ENCODE assay signal across 10 mouse cellular contexts in genomic region chr14:30869391-30869801, GRCm38 (mm10). TPM values are rescaled to one million over a fixed set of nuclear protein-coding genes. Genes with fewer than 3 reads are reported as not detected.
A peak's percentile ranks its signal among the peaks of the same experiment; 100 is the strongest.
DNase-seq lines count a peak whose midpoint lies in the region; ATAC-seq and TF ChIP-seq lines count a peak whose summit lies in the region.
"Had no signal": no experiment of that assay in that cellular context is flagged by ENCODE, and none has a peak within 500 bp of the region (broad histone marks: within the 10 kb centered on the region; RNA-seq: fewer than 3 reads in every experiment).

No protein-coding gene starts in this region.

- H3K9me3 ChIP-seq in kidney, embryonic 16.5 days (ENCODE audit: low read length), result no peaks in the 10 kb centered on the region
- H3K9me3 ChIP-seq in limb, embryonic 14.5 days (ENCODE audit: control insufficient read depth, low read length), result no peaks in the 10 kb centered on the region
- no peaks in the 10 kb centered on the region for H3K9me3 ChIP-seq in midbrain, embryonic 10.5 days (replicated peaks)

- H3K4me2 ChIP-seq in kidney, embryonic 16.5 days (replicated peaks; ENCODE audit: low read depth, low read length), result no peak overlapping the region
- no peak overlapping the region; the same call in 1 of the 2 replicates for H3K4me2 ChIP-seq in limb, embryonic 14.5 days (replicated peaks; ENCODE audit: low read depth, low read length, severe bottlenecking)

- peak overlapping the region; percentile 43 for H3K27ac ChIP-seq in kidney, embryonic 16.5 days (ENCODE audit: low read length)
- H3K27ac ChIP-seq in limb, embryonic 14.5 days (replicated peaks; ENCODE audit: low read depth, low read length), result peak overlapping the region; percentile 82; the same call in 1 of the 2 replicates
- no peak overlapping the region for H3K27ac ChIP-seq in thymus, adult 2 months (ENCODE audit: control insufficient read depth, insufficient read depth, low read length)
- H3K27ac ChIP-seq in midbrain, embryonic 10.5 days (replicated peaks), result no peak overlapping the region

- H3K27me3 ChIP-seq in kidney, embryonic 16.5 days (ENCODE audit: insufficient read depth, low read length), result no peaks in the 10 kb centered on the region
- H3K27me3 ChIP-seq in limb, embryonic 14.5 days (ENCODE audit: control insufficient read depth, insufficient read depth, low read length), result no peaks in the 10 kb centered on the region
- H3K27me3 ChIP-seq in thymus, adult 2 months (ENCODE audit: control insufficient read depth, insufficient read depth, low read length), result no peaks in the 10 kb centered on the region
- H3K27me3 ChIP-seq in midbrain, embryonic 10.5 days (ENCODE audit: low read depth, poor library complexity, severe bottlenecking), result no peaks in the 10 kb centered on the region

- no peak overlapping the region for H3K4me3 ChIP-seq in kidney, embryonic 16.5 days (ENCODE audit: low read length)
- H3K4me3 ChIP-seq in limb, embryonic 14.5 days (replicated peaks; ENCODE audit: low read length), result no peak overlapping the region
- H3K4me3 ChIP-seq in thymus, adult 2 months (ENCODE audit: control insufficient read depth, insufficient read depth, low read length), result no peak overlapping the region
- H3K4me3 ChIP-seq in midbrain, embryonic 10.5 days, result no peak overlapping the region

- 79% methylated on average over 8 of the region's 8 CpGs for WGBS in kidney, embryonic 16.5 days
- WGBS in limb, embryonic 14.5 days, result 88% methylated on average over 8 of the region's 8 CpGs
- 94% methylated on average over 8 of the region's 8 CpGs for WGBS in thymus, adult 2 months
- WGBS in midbrain, embryonic 10.5 days, result 84% methylated on average over 8 of the region's 8 CpGs

- no peak for TF ChIP-seq CTCF in thymus, adult 2 months (IDR thresholded peaks at IDR 0.05; ENCODE audit: borderline replicate concordance, control insufficient read depth, extremely low read depth, insufficient read depth, low read length, poor library complexity)

- peaks cover 8% of the 10 kb centered on the region for H3K36me3 ChIP-seq in kidney, embryonic 16.5 days (ENCODE audit: insufficient read depth, low read length)
- H3K36me3 ChIP-seq in limb, embryonic 14.5 days (ENCODE audit: control insufficient read depth, insufficient read depth, low read length), result peaks cover 42% of the 10 kb centered on the region
- H3K36me3 ChIP-seq in thymus, adult 2 months (ENCODE audit: control insufficient read depth, insufficient read depth, low read length), result no peaks in the 10 kb centered on the region
- peaks cover 58% of the 10 kb centered on the region for H3K36me3 ChIP-seq in midbrain, embryonic 10.5 days

- no peak for TF ChIP-seq POLR2A in limb, embryonic 14.5 days (IDR thresholded peaks at IDR 0.05; ENCODE audit: borderline replicate concordance, extremely low read depth, insufficient read depth, insufficient read length)
- no peak for TF ChIP-seq POLR2A in thymus, adult 2 months (IDR thresholded peaks at IDR 0.05; ENCODE audit: control insufficient read depth, extremely low read depth, insufficient read depth, low read length, poor library complexity)

- peaks cover 17% of the 10 kb centered on the region for H3K4me1 ChIP-seq in kidney, embryonic 16.5 days (ENCODE audit: insufficient read depth, low read length)
- H3K4me1 ChIP-seq in limb, embryonic 14.5 days (ENCODE audit: control insufficient read depth, insufficient read depth, low read length), result peaks cover 24% of the 10 kb centered on the region
- no peaks in the 10 kb centered on the region for H3K4me1 ChIP-seq in thymus, adult 2 months (replicated peaks; ENCODE audit: control insufficient read depth, insufficient read depth, low read length)
- no peaks in the 10 kb centered on the region for H3K4me1 ChIP-seq in midbrain, embryonic 10.5 days

- ATAC-seq in kidney, embryonic 16.5 days (ENCODE audit: low FRiP score, low TSS enrichment), result no peak
- ATAC-seq in limb, embryonic 14.5 days (ENCODE audit: low FRiP score, low read depth), result no peak
- ATAC-seq in megakaryocyte progenitor cell, adult 5-6 weeks (replicated peaks; ENCODE audit: poor library complexity), result peak; percentile 54

- no peak overlapping the region for H3K9ac ChIP-seq in kidney, embryonic 16.5 days (replicated peaks; ENCODE audit: low read length)
- H3K9ac ChIP-seq in limb, embryonic 14.5 days (ENCODE audit: low read depth, low read length, severe bottlenecking), result peak overlapping the region; percentile 16; the same call in 1 of the 2 replicates

- no peak for DNase-seq in kidney, postnatal 36 days
- DNase-seq in heart, adult 8-10 months (ENCODE audit: low spot score), result peak; percentile 72
- no peak for DNase-seq in limb, embryonic 14.5 days (ENCODE audit: low spot score)
- no peak for DNase-seq in Muller cell, postnatal 12 days (ENCODE audit: inconsistent ontology term)
- DNase-seq in thymus, adult 2 months, result no peak
- no peak for DNase-seq in midbrain, embryonic 10.5 days (ENCODE audit: low spot score)
- DNase-seq: right cerebral cortex, postnatal 25 days had no signal

RNA-seq across cellular contexts. Expression of gene Mustn1, which starts 9.6 kb away (rescaled TPM):
- polyA plus RNA-seq in kidney, embryonic 16.5 days (2015; fragmentation: Nextera tagmentation; extraction: Ambion mirVana), result 4.5 and 5.3 TPM in 2 replicates
- 10 to 100 TPM; 10.3 to 13.7 (median 12.1) TPM for total RNA-seq in heart, adult 8-10 months (2022)
- 17.7 and 18.1 TPM in 2 replicates for polyA plus RNA-seq in limb, embryonic 14.5 days (2012; rRNA removed)
- polyA plus RNA-seq in limb, embryonic 14.5 days (2014; fragmentation: Nextera tagmentation; extraction: Ambion mirVana), result 18.8 and 24.8 TPM in 2 replicates
- total RNA-seq in megakaryocyte progenitor cell, adult 5-6 weeks (2015), result 0.47 and 0.49 TPM in 2 replicates
- total RNA-seq in megakaryocyte progenitor cell, adult 5-6 weeks (2017), result 0.27 and 0.50 TPM in 2 replicates
- 3.1 TPM in 2 replicates for polyA plus RNA-seq in thymus, adult 2 months (2012; rRNA removed)
- 0.19 and 0.46 TPM in 2 replicates for polyA plus RNA-seq in midbrain, embryonic 10.5 days (2016; fragmentation: Nextera tagmentation; extraction: Ambion mirVana)

RNA-seq across cellular contexts. Expression of gene Itih4, which starts 16.9 kb away (rescaled TPM):
- polyA plus RNA-seq in kidney, embryonic 16.5 days (2015; fragmentation: Nextera tagmentation; extraction: Ambion mirVana), result 0.27 and 0.59 TPM in 2 replicates
- 1 to 10 TPM; 3.1 to 5.7 (median 4.7) TPM for total RNA-seq in heart, adult 8-10 months (2022)
- 0.08 TPM in 2 replicates for polyA plus RNA-seq in limb, embryonic 14.5 days (2012; rRNA removed)
- polyA plus RNA-seq in limb, embryonic 14.5 days (2014; fragmentation: Nextera tagmentation; extraction: Ambion mirVana), result not detected in 2 replicates
- not detected in 2 replicates for total RNA-seq in megakaryocyte progenitor cell, adult 5-6 weeks (2015)
- not detected in 2 replicates for total RNA-seq in megakaryocyte progenitor cell, adult 5-6 weeks (2017)
- 1.4 and 3.6 TPM in 2 replicates for polyA plus RNA-seq in thymus, adult 2 months (2012; rRNA removed)
- not detected in 2 replicates for polyA plus RNA-seq in midbrain, embryonic 10.5 days (2016; fragmentation: Nextera tagmentation; extraction: Ambion mirVana)
- polyA plus RNA-seq: hindbrain, embryonic 11.5 days had no signal

RNA-seq across cellular contexts. Expression of gene Tmem110, which starts 44.0 kb away (rescaled TPM):
- polyA plus RNA-seq in kidney, embryonic 16.5 days (2015; fragmentation: Nextera tagmentation; extraction: Ambion mirVana), result 25.1 and 25.7 TPM in 2 replicates
- total RNA-seq in heart, adult 8-10 months (2022), result 10 to 100 TPM in 2 of 4 experiments, 1 to 10 TPM in 2; 6.6 to 11.0 (median 10.0) TPM
- 31.3 and 33.1 TPM in 2 replicates for polyA plus RNA-seq in limb, embryonic 14.5 days (2012; rRNA removed)
- polyA plus RNA-seq in limb, embryonic 14.5 days (2014; fragmentation: Nextera tagmentation; extraction: Ambion mirVana), result 33.4 and 35.8 TPM in 2 replicates
- 7.1 and 10.9 TPM in 2 replicates for total RNA-seq in megakaryocyte progenitor cell, adult 5-6 weeks (2015)
- total RNA-seq in megakaryocyte progenitor cell, adult 5-6 weeks (2017), result 6.4 and 9.8 TPM in 2 replicates
- polyA plus RNA-seq in thymus, adult 2 months (2012; rRNA removed), result 20.1 and 27.6 TPM in 2 replicates
- 20.3 and 24.4 TPM in 2 replicates for polyA plus RNA-seq in midbrain, embryonic 10.5 days (2016; fragmentation: Nextera tagmentation; extraction: Ambion mirVana)

RNA-seq across cellular contexts. Expression of gene Itih3, which starts 54.2 kb away (rescaled TPM):
- 1.4 TPM in 2 replicates for polyA plus RNA-seq in kidney, embryonic 16.5 days (2015; fragmentation: Nextera tagmentation; extraction: Ambion mirVana)
- total RNA-seq in heart, adult 8-10 months (2022), result 1 to 10 TPM in 1 of 4 experiments, under 1 TPM in 3; 0.32 to 1.2 (median 0.73) TPM
- polyA plus RNA-seq in limb, embryonic 14.5 days (2012; rRNA removed), result 0.13 and 0.21 TPM in 2 replicates
- 0.12 and 0.36 TPM in 2 replicates for polyA plus RNA-seq in limb, embryonic 14.5 days (2014; fragmentation: Nextera tagmentation; extraction: Ambion mirVana)
- not detected in 2 replicates for total RNA-seq in megakaryocyte progenitor cell, adult 5-6 weeks (2015)
- not detected in 2 replicates for total RNA-seq in megakaryocyte progenitor cell, adult 5-6 weeks (2017)
- 0.19 and 0.66 TPM in 2 replicates for polyA plus RNA-seq in thymus, adult 2 months (2012; rRNA removed)
- polyA plus RNA-seq in midbrain, embryonic 10.5 days (2016; fragmentation: Nextera tagmentation; extraction: Ambion mirVana), result 0.53 and 0.59 TPM in 2 replicates
- polyA plus RNA-seq: hindbrain, embryonic 11.5 days had no signal

Comparison
In these comparisons a context has a peak if more than half of its experiments do, and no peak if none do; other contexts are left out.
1. H3K27ac ChIP-seq: peak in kidney, embryonic 16.5 days (single experiment) and limb, embryonic 14.5 days (single experiment); none in thymus, adult 2 months (single experiment) and midbrain, embryonic 10.5 days (single experiment).